In genomic region chr19:16934664-16935063, GRCm38 (mm10) we compare ENCODE assay signal across 3 mouse cellular contexts.
"Had no signal": no experiment of that assay in that cellular context is flagged by ENCODE, and none has a peak within 500 bp of the region (broad histone marks: within the 10 kb centered on the region; RNA-seq: fewer than 3 reads in every experiment).

No protein-coding gene starts in this region.

- H3K36me3 ChIP-seq: neural tube, embryonic 13.5 days; neural tube, embryonic 15.5 days; stomach, embryonic 15.5 days had no signal

- H3K4me2 ChIP-seq: neural tube, embryonic 13.5 days; neural tube, embryonic 15.5 days; stomach, embryonic 15.5 days had no signal

- H3K4me3 ChIP-seq: neural tube, embryonic 13.5 days; neural tube, embryonic 15.5 days; stomach, embryonic 15.5 days had no signal

- H3K27me3 ChIP-seq: neural tube, embryonic 13.5 days; neural tube, embryonic 15.5 days; stomach, embryonic 15.5 days had no signal
